Mouse (Mus musculus) intestine, embryonic 15.5 days (tissue): ENCODE data around the gene Abca13. TPM values are rescaled to one million over a fixed set of nuclear protein-coding genes. Genes with fewer than 3 reads are reported as not detected.
A peak's percentile ranks its signal among the peaks of the same experiment; 100 is the strongest.
"Not testable (repeated sequence)": the region's sequence is repeated elsewhere in the genome, so short reads cannot be mapped to it uniquely, and the experiment has no call there.

Experiments
- ATAC-seq: fragments of 200-750 bp; cut with Nextera tagmentation; 2 replicates; pipeline ENCODE4 v1.8.0; 2017; ENCODE audit warnings: moderate TSS enrichment, moderate library complexity
- H3K27ac ChIP-seq: fragments of 300-500 bp; sonication (generic); 2 replicates; pipeline ENCODE4 v1.5.1; 2015; ENCODE audit warnings: mild to moderate bottlenecking, inconsistent platforms
- H3K27me3 ChIP-seq: fragments of 300-500 bp; sonication (generic); replicated peaks from 2 replicates; pipeline ENCODE4 v1.6.1; 2015; ENCODE audit warnings: inconsistent platforms
- H3K36me3 ChIP-seq: fragments of 300-500 bp; sonication (generic); 2 replicates; pipeline ENCODE4 v1.6.1; 2015; ENCODE audit warnings: inconsistent platforms
- H3K4me1 ChIP-seq: fragments of 300-500 bp; sonication (generic); replicated peaks from 2 replicates; pipeline ENCODE4 v1.6.1; 2015; ENCODE audit warnings: inconsistent platforms
- H3K4me2 ChIP-seq: fragments of 300-500 bp; sonication (generic); replicated peaks from 2 replicates; pipeline ENCODE4 v1.6.1; 2015; ENCODE audit warnings: mild to moderate bottlenecking, inconsistent platforms
- H3K4me3 ChIP-seq: fragments of 300-500 bp; sonication (generic); replicated peaks from 2 replicates; pipeline ENCODE4 v1.5.1; 2015; ENCODE audit warnings: inconsistent platforms
- H3K9ac ChIP-seq: fragments of 300-500 bp; sonication (generic); 2 replicates; pipeline ENCODE4 v1.6.1; 2015; ENCODE audit warnings: inconsistent platforms
- H3K9me3 ChIP-seq: fragments of 300-500 bp; sonication (generic); 2 replicates; pipeline ENCODE4 v1.6.1; 2016; ENCODE audit warnings: inconsistent platforms
- WGBS: fragments of 180-500 bp; shearing (Covaris S2); methylation state at CpG from one replicate; pipeline ENCODE4 v1.1.7; 2015; 5-methylcytosine and 5-hydroxymethylcytosine counted together
- polyA plus RNA-seq: library from polyadenylated mRNA; unstranded; fragments of >200 nt; fragmentation: Nextera tagmentation; extraction: Ambion mirVana; gene quantifications from 2 replicates; pipeline ENCODE4 v1.2.1, GENCODE M21; 2015

Gene Abca13
- polyA plus RNA-seq, 1 experiment from 2014 or later: 0.39 TPM

DNA sequence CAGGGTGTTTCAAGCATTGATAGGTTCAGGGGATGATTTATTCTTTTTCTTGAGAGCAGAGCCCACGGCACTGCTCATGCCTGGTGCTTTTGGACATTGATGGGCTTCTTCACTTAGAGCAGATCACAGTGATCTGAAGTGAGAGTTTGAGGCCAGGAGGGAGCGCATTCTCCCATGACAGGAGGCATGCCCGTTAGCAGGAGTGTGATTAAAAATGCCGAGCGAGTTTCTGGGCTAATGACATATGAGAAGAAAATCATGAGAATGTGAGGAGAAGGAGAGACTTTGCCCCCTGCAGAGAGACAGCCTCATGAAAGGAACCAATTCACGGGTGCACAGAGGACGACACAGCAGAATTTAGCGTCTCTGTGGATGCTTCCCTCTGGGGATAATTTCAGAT lies 19.0 kb downstream of the Abca13 start:
- H3K27me3 ChIP-seq: no peaks in the 10 kb centered on the region
- no peak overlapping the region for H3K4me3 ChIP-seq
- H3K27ac ChIP-seq: no peak overlapping the region
- ATAC-seq: no peak
- no peaks in the 10 kb centered on the region for H3K4me1 ChIP-seq
- no peaks in the 10 kb centered on the region for H3K36me3 ChIP-seq
- no peak overlapping the region for H3K4me2 ChIP-seq
- H3K9ac ChIP-seq: no peak overlapping the region
- WGBS: 66% methylated on average over 8 of the region's 8 CpGs
- H3K9me3 ChIP-seq: no peaks in the 10 kb centered on the region

DNA sequence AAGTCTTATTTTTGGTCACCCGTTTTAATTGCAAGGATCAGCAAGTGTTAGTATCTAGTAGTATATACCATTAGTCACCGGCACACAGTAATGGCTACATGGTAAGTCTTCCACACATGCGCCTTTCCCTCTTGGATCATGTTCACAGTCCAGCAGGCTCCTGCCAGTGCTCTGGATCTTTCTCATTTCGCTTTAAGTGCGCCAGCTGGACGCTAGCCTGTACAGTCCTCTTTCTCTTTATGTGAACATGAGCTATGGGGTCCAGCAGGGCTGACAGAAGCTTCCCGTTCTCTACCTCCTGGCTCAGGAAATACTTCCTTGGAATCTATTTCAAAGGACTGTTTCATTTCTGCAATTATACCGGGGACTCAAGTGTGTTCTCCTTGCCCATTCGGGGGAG lies 21.8 kb downstream of the Abca13 start:
- H3K36me3 ChIP-seq: no peaks in the 10 kb centered on the region
- WGBS: 76% methylated on average over 9 of the region's 9 CpGs
- no peaks in the 10 kb centered on the region for H3K4me1 ChIP-seq
- no peak overlapping the region for H3K9ac ChIP-seq
- H3K4me3 ChIP-seq: no peak overlapping the region
- no peak for ATAC-seq
- H3K27me3 ChIP-seq: no peaks in the 10 kb centered on the region
- no peaks in the 10 kb centered on the region for H3K9me3 ChIP-seq
- no peak overlapping the region for H3K4me2 ChIP-seq
- H3K27ac ChIP-seq: no peak overlapping the region

- no peak overlapping the region for H3K4me2 ChIP-seq
- H3K9ac ChIP-seq: no peak overlapping the region
- H3K36me3 ChIP-seq: no peaks in the 10 kb centered on the region
- no peaks in the 10 kb centered on the region for H3K4me1 ChIP-seq
- H3K9me3 ChIP-seq: no peaks in the 10 kb centered on the region
- 35% methylated on average over 4 of the region's 4 CpGs for WGBS
- no peak overlapping the region for H3K27ac ChIP-seq
- H3K27me3 ChIP-seq: no peaks in the 10 kb centered on the region
- ATAC-seq: 0 out of 2 replicates have a peak, but pooled peaks have one; percentile 8
- no peak overlapping the region for H3K4me3 ChIP-seq
Observed at GRCm38 (mm10) chr11:9216252-9216651, 24.5 kb downstream of the Abca13 start.

DNA sequence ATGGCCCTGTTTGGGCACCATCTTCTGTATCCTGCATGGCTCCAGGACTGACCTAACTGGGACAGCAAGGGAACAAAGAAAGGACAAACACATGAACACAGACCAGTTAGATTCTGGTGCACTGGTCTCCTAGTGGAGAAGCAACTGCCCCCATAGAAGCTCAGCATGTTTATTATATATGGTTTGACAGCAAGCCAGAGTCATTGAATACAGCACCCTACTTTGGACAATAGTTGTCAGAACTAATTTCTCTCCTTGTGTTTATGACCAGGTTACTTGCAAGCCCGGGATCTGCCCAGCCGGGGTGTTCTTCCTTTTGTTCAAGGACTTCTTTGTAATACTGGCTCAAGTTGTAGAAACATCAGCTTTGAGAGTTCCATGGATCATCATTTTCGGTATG lies 28.8 kb downstream of the Abca13 start:
- H3K27me3 ChIP-seq: no peaks in the 10 kb centered on the region
- no peak overlapping the region for H3K4me3 ChIP-seq
- H3K27ac ChIP-seq: no peak overlapping the region
- no peaks in the 10 kb centered on the region for H3K9me3 ChIP-seq
- 78% methylated on average over 3 of the region's 3 CpGs for WGBS
- H3K36me3 ChIP-seq: no peaks in the 10 kb centered on the region
- H3K4me2 ChIP-seq: no peak overlapping the region
- H3K4me1 ChIP-seq: no peaks in the 10 kb centered on the region
- H3K9ac ChIP-seq: no peak overlapping the region
- ATAC-seq: no peak

DNA sequence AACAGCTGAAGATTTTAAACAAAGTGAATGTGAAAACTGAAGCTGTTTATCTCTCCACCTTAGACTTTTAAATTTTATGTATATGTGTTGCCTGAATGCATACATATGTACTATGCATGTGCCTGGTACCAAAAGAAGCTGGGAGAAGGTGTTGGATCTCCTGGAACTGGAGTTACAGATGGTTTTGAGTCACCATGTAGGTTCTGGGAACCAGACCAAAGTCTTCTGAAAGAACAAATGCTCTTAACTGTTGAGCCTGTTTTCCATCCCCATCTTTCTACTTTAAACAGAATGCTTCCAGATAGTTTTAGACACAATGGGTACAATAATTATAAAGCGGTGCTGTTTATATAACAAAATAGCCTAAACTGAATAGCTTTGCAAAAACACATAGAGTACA lies 29.9 kb downstream of the Abca13 start:
- 92% methylated on average over 1 of the region's 1 CpGs for WGBS
- Histone ChIP-seq H3K27ac (no peak overlapping the region), H3K36me3 (no peaks in the 10 kb centered on the region), H3K9ac (no peak overlapping the region), H3K27me3 (no peaks in the 10 kb centered on the region), H3K4me3 (no peak overlapping the region), H3K9me3 (no peaks in the 10 kb centered on the region), H3K4me2 (no peak overlapping the region), H3K4me1 (no peaks in the 10 kb centered on the region)
- no peak for ATAC-seq

DNA sequence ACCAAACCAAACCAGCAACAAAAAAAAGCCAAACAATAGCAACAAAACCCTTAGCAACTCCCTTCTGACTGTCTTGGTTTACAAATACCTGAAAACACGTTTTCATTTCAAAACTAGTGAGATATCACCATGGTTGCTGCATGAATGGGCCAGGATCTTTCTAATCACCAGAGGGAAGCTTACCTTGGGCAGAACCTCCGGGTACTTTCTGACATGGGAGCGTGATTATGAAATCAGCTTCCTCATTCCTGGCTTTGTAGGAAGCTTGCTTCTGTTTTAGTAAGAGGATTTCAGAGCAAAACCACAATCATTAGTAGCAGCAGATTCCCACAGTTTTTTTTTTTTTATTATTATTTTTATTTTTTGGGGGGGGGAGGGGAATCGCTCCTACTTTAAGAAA lies 34.7 kb downstream of the Abca13 start:
- H3K4me1 ChIP-seq: no peaks in the 10 kb centered on the region
- no peaks in the 10 kb centered on the region for H3K9me3 ChIP-seq
- no peak overlapping the region for H3K27ac ChIP-seq
- ATAC-seq: no peak
- no peak overlapping the region for H3K4me2 ChIP-seq
- no peak overlapping the region for H3K4me3 ChIP-seq
- no peaks in the 10 kb centered on the region for H3K36me3 ChIP-seq
- WGBS: 80% methylated on average over 4 of the region's 4 CpGs
- no peak overlapping the region for H3K9ac ChIP-seq
- H3K27me3 ChIP-seq: no peaks in the 10 kb centered on the region

DNA sequence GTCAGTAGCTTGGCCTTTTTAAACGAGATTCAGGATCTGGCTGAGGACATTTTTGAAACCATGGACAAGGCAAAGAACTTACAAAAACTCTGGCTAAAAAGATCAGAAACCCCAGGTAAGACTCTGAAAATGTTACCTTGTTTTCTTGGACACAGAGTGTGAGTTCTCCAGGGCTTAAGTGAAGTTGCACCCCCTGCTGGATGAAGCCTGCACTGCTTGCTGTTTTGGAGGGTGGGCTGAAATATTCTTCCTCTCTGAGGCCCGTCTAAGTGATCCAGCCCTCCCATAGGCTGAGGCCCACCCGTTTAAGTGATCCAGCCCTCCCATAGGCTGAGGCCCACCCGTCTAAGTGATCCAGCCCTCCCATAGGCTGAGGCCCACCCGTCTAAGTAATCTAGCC lies 57.9 kb downstream of the Abca13 start:
- H3K9me3 ChIP-seq, H3K27ac ChIP-seq, ATAC-seq, H3K4me1 ChIP-seq, H3K4me2 ChIP-seq, H3K27me3 ChIP-seq, H3K4me3 ChIP-seq, H3K36me3 ChIP-seq, H3K9ac ChIP-seq: not testable (repeated sequence)
- 81% methylated on average over 5 of the region's 5 CpGs for WGBS

DNA sequence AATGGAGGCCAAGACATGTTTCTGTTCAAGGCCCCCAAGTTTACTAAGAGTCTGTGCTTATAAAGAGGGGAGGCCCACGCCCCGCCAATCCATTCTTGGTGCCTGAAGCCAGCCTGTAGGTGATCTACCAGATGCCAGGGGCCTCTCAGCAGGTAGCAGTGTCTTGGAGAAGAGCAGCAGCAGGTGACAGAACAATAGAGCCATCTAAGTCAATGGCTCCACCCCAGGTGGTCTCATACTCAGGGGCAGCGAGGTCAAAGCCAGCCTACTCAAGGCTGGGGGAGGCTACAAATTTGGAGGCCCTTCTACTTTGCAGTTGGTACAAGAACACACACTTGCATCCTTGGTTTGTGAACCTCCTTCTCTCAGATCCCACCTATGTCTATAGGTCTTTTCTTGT lies 71.3 kb downstream of the Abca13 start:
- H3K27me3 ChIP-seq, ATAC-seq: not testable (repeated sequence)
- 66% methylated on average over 3 of the region's 3 CpGs for WGBS

DNA sequence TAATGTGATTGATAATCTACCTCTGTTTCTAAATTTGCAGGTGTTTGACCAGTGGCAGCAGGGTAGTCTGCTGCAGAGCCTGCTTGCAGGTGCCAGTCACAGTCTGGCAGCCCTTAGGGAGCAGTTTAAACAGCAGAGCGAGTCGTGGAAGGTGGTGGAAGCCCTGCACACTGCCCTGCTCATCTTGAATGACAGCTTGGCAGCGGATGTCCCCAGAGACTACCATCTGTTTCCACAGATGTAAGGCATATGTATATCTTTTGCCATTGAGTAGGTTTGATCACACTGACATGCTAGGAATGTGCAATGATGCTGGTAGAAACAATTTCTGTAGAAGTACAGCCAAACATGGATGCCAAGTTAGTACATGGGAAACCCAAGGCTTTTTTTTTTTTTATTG lies 77.3 kb downstream of the Abca13 start:
- Histone ChIP-seq H3K4me2 (no peak overlapping the region), H3K9me3 (no peaks in the 10 kb centered on the region), H3K27ac (no peak overlapping the region), H3K36me3 (no peaks in the 10 kb centered on the region), H3K9ac (no peak overlapping the region), H3K4me3 (no peak overlapping the region), H3K4me1 (no peaks in the 10 kb centered on the region), H3K27me3 (no peaks in the 10 kb centered on the region)
- ATAC-seq: no peak
- 81% methylated on average over 3 of the region's 3 CpGs for WGBS

More for the DNA sequence above, 71.3 kb downstream of the Abca13 start:
- H3K4me1 ChIP-seq, H3K9ac ChIP-seq, H3K9me3 ChIP-seq, H3K4me2 ChIP-seq, H3K27ac ChIP-seq, H3K36me3 ChIP-seq, H3K4me3 ChIP-seq: not testable (repeated sequence)

GRCm38 (mm10) chr11:9285204-9285603 lies 93.5 kb downstream of the Abca13 start:
- H3K4me2 ChIP-seq: no peak overlapping the region
- no peaks in the 10 kb centered on the region for H3K4me1 ChIP-seq
- no peaks in the 10 kb centered on the region for H3K27me3 ChIP-seq
- no peak overlapping the region for H3K4me3 ChIP-seq
- H3K9ac ChIP-seq: no peak overlapping the region
- 76% methylated on average over 3 of the region's 3 CpGs for WGBS
- no peak overlapping the region for H3K27ac ChIP-seq
- ATAC-seq: no peak
- H3K9me3 ChIP-seq: no peaks in the 10 kb centered on the region
- H3K36me3 ChIP-seq: no peaks in the 10 kb centered on the region

- Histone ChIP-seq H3K4me2 (no peak overlapping the region), H3K4me1 (no peaks in the 10 kb centered on the region), H3K36me3 (no peaks in the 10 kb centered on the region), H3K9me3 (no peaks in the 10 kb centered on the region), H3K27me3 (no peaks in the 10 kb centered on the region), H3K27ac (no peak overlapping the region), H3K9ac (no peak overlapping the region), H3K4me3 (no peak overlapping the region)
- ATAC-seq: no peak
- 80% methylated on average over 3 of the region's 3 CpGs for WGBS
Observed at GRCm38 (mm10) chr11:9285759-9286158, 94.0 kb downstream of the Abca13 start.

GRCm38 (mm10) chr11:9291168-9291567 lies 99.4 kb downstream of the Abca13 start:
- H3K27me3 ChIP-seq: no peaks in the 10 kb centered on the region
- no peak overlapping the region for H3K27ac ChIP-seq
- no peaks in the 10 kb centered on the region for H3K36me3 ChIP-seq
- no peaks in the 10 kb centered on the region for H3K9me3 ChIP-seq
- 69% methylated on average over 7 of the region's 7 CpGs for WGBS
- ATAC-seq: no peak
- H3K9ac ChIP-seq: no peak overlapping the region
- no peak overlapping the region for H3K4me3 ChIP-seq
- H3K4me2 ChIP-seq: no peak overlapping the region
- no peaks in the 10 kb centered on the region for H3K4me1 ChIP-seq

DNA sequence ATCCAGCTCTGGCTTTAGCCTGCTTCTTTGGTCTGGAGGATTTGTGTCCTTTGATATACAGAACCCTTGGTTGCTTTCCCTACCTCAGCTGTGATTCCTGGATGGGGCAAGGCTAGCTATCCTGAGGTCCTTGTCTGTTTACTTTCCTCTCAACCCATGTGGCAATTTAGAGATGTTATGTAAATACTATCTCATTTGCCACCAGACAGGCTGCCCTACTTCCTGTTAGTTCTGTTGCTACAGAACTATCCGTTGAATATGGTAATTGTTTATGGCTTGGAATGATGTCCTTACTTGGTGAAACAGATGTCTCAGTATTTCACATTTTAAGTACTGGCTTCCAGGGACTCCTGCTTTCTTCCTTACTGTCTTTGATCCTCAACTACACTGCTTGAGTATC lies 107.9 kb downstream of the Abca13 start:
- Histone ChIP-seq H3K27ac (no peak overlapping the region), H3K36me3 (no peaks in the 10 kb centered on the region), H3K27me3 (no peaks in the 10 kb centered on the region), H3K4me3 (no peak overlapping the region), H3K4me1 (no peaks in the 10 kb centered on the region), H3K4me2 (no peak overlapping the region), H3K9ac (no peak overlapping the region), H3K9me3 (no peaks in the 10 kb centered on the region)
- no peak for ATAC-seq
- WGBS: 19% methylated on average over 1 of the region's 1 CpGs

GRCm38 (mm10) chr11:9305450-9305849 lies 113.7 kb downstream of the Abca13 start:
- H3K4me1 ChIP-seq: no peaks in the 10 kb centered on the region
- no peak for ATAC-seq
- 86% methylated on average over 4 of the region's 4 CpGs for WGBS

More at GRCm38 (mm10) chr11:9305450-9305849, 113.7 kb downstream of the Abca13 start:
- H3K4me3 ChIP-seq: no peak overlapping the region
- H3K4me2 ChIP-seq: no peak overlapping the region
- no peak overlapping the region for H3K27ac ChIP-seq
- H3K9ac ChIP-seq: no peak overlapping the region
- no peaks in the 10 kb centered on the region for H3K36me3 ChIP-seq
- H3K27me3 ChIP-seq: no peaks in the 10 kb centered on the region
- H3K9me3 ChIP-seq: no peaks in the 10 kb centered on the region
